Mouse (Mus musculus) forebrain, embryonic 11.5 days (tissue): ENCODE results near the gene Aldh5a1. TPM values are rescaled to one million over a fixed set of nuclear protein-coding genes. Genes with fewer than 3 reads are reported as not detected.

ENCODE experiments used
- polyA plus RNA-seq: library from polyadenylated mRNA; unstranded; fragments of >200 nt; fragmentation: Nextera tagmentation; extraction: Ambion mirVana; gene quantifications from 2 replicates; pipeline ENCODE4 v1.2.1, GENCODE M21; 2014

Gene Aldh5a1
- polyA plus RNA-seq, 1 experiment from 2014 or later = 10.5 TPM

Other genes starting within 250 kb of the Aldh5a1 start
- not detected in 2 replicates for gene Armh2, start 196.4 kb downstream of the Aldh5a1 start, polyA plus RNA-seq
- gene Gmnn, start 175.7 kb downstream of the Aldh5a1 start, polyA plus RNA-seq = 165 and 169 TPM in 2 replicates
- gene BC005537, start 136.0 kb downstream of the Aldh5a1 start, polyA plus RNA-seq = 27.5 and 29.3 TPM in 2 replicates
- gene Acot13, start 106.1 kb downstream of the Aldh5a1 start, polyA plus RNA-seq = 58.8 and 61.3 TPM in 2 replicates
- 79.9 and 87.4 TPM in 2 replicates for gene Tdp2, start 106.0 kb downstream of the Aldh5a1 start, polyA plus RNA-seq
- 0.61 and 0.67 TPM in 2 replicates for gene D130043K22Rik, start 92.5 kb downstream of the Aldh5a1 start, polyA plus RNA-seq
- 0.44 and 0.87 TPM in 2 replicates for gene Gpld1, start 5.5 kb upstream of the Aldh5a1 start, polyA plus RNA-seq
- gene Mrs2, start 82.7 kb upstream of the Aldh5a1 start, polyA plus RNA-seq = 24.7 and 25.9 TPM in 2 replicates
- 1.1 and 1.4 TPM in 2 replicates for gene Dcdc2a, start 118.3 kb upstream of the Aldh5a1 start, polyA plus RNA-seq